In the genomic region with DNA sequence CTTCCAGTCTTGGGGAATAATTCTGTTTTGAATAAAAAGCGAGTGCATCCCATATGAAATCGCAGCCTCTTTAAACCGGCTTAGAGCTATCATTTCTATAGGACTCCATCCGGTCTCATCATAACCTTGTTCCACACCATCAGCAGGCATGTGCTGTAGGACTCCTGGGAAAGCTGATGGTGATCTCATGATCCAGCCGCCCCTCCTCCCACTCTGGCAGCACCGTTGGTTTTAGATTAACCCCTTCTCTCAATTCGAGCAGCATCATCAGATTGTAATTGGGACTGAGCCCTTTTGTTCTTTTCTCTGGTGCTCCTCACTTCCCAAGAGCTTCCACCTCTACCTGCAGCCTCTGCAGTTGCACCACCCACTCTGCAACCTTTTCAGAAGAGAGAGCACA, we compare ENCODE assay signal across 28 mouse cellular contexts. TPM values are rescaled to one million over a fixed set of nuclear protein-coding genes. Genes with fewer than 3 reads are reported as not detected.
A peak's percentile ranks its signal among the peaks of the same experiment; 100 is the strongest.
DNase-seq lines count a peak whose midpoint lies in the region; ATAC-seq and TF ChIP-seq lines count a peak whose summit lies in the region.
"Had no signal": no experiment of that assay in that cellular context is flagged by ENCODE, and none has a peak within 500 bp of the region (broad histone marks: within the 10 kb centered on the region; RNA-seq: fewer than 3 reads in every experiment).

No protein-coding gene starts in this region.

- no peaks in the 10 kb centered on the region for H3K9me3 ChIP-seq in kidney, embryonic 16.5 days (ENCODE audit: low read length)
- H3K9me3 ChIP-seq in neural tube, embryonic 14.5 days (ENCODE audit: control insufficient read depth, low read length), result no peaks in the 10 kb centered on the region
- no peaks in the 10 kb centered on the region for H3K9me3 ChIP-seq in neural tube, embryonic 15.5 days (replicated peaks)
- H3K9me3 ChIP-seq: embryonic facial prominence, embryonic 12.5 days; heart, embryonic 13.5 days; limb, embryonic 12.5 days had no signal

- TF ChIP-seq CTCF in kidney, adult 2 months (conservative IDR thresholded peaks at IDR 0.05; ENCODE audit: insufficient read depth, insufficient read length, low read depth, low read length), result no peak

- no peak overlapping the region for H3K4me3 ChIP-seq in kidney, adult 2 months (ENCODE audit: insufficient read depth, low read depth, low read length)
- H3K4me3 ChIP-seq in kidney, embryonic 16.5 days (ENCODE audit: low read length), result no peak overlapping the region
- no peak overlapping the region for H3K4me3 ChIP-seq in neural tube, embryonic 14.5 days (ENCODE audit: low read depth, low read length)
- H3K4me3 ChIP-seq in neural tube, embryonic 15.5 days (replicated peaks), result no peak overlapping the region
- H3K4me3 ChIP-seq: embryonic facial prominence, embryonic 12.5 days; heart, adult 2 months; heart, embryonic 13.5 days; limb, embryonic 12.5 days had no signal

- no peak for TF ChIP-seq POLR2A in kidney, adult 2 months (IDR thresholded peaks at IDR 0.05; ENCODE audit: low read depth, low read length)

- H3K4me2 ChIP-seq in kidney, embryonic 16.5 days (replicated peaks; ENCODE audit: low read depth, low read length), result no peak overlapping the region
- no peak overlapping the region for H3K4me2 ChIP-seq in neural tube, embryonic 14.5 days (ENCODE audit: low read depth, low read length)
- H3K4me2 ChIP-seq in neural tube, embryonic 15.5 days, result no peak overlapping the region
- H3K4me2 ChIP-seq: embryonic facial prominence, embryonic 12.5 days; heart, embryonic 13.5 days; limb, embryonic 12.5 days; liver, embryonic 11.5 days had no signal

- 64% methylated on average over 7 of the region's 7 CpGs for WGBS in kidney, adult 2 months
- WGBS in kidney, embryonic 16.5 days, result 54% methylated on average over 7 of the region's 7 CpGs
- 48% methylated on average over 7 of the region's 7 CpGs for WGBS in neural tube, embryonic 14.5 days
- WGBS in neural tube, embryonic 15.5 days, result 38% methylated on average over 7 of the region's 7 CpGs

- no peak overlapping the region for H3K9ac ChIP-seq in kidney, embryonic 16.5 days (replicated peaks; ENCODE audit: low read length)
- no peak overlapping the region for H3K9ac ChIP-seq in neural tube, embryonic 14.5 days (replicated peaks; ENCODE audit: low read depth, low read length)
- no peak overlapping the region for H3K9ac ChIP-seq in neural tube, embryonic 15.5 days (replicated peaks)
- H3K9ac ChIP-seq: embryonic facial prominence, embryonic 12.5 days; forebrain, postnatal 0 days; heart, embryonic 13.5 days; limb, embryonic 12.5 days; liver, postnatal 0 days had no signal

- H3K4me1 ChIP-seq in kidney, adult 2 months (ENCODE audit: control insufficient read depth, insufficient read depth, low read length), result peaks cover 37% of the 10 kb centered on the region; the same call in 1 of the 2 replicates
- H3K4me1 ChIP-seq in kidney, embryonic 16.5 days (ENCODE audit: insufficient read depth, low read length), result peaks cover 27% of the 10 kb centered on the region
- H3K4me1 ChIP-seq in neural tube, embryonic 14.5 days (ENCODE audit: control insufficient read depth, insufficient read depth, low read length), result peaks cover 2% of the 10 kb centered on the region; the same call in 1 of the 2 replicates
- peaks cover 21% of the 10 kb centered on the region for H3K4me1 ChIP-seq in neural tube, embryonic 15.5 days

- no peaks in the 10 kb centered on the region for H3K36me3 ChIP-seq in kidney, adult 2 months (ENCODE audit: control insufficient read depth, insufficient read depth, low read length)
- no peaks in the 10 kb centered on the region for H3K36me3 ChIP-seq in kidney, embryonic 16.5 days (ENCODE audit: insufficient read depth, low read length)
- no peaks in the 10 kb centered on the region for H3K36me3 ChIP-seq in neural tube, embryonic 14.5 days (ENCODE audit: control insufficient read depth, insufficient read depth, low read length)
- H3K36me3 ChIP-seq in neural tube, embryonic 15.5 days, result no peaks in the 10 kb centered on the region
- H3K36me3 ChIP-seq: embryonic facial prominence, embryonic 12.5 days; limb, embryonic 12.5 days had no signal

- ATAC-seq in kidney, embryonic 16.5 days (ENCODE audit: low FRiP score, low TSS enrichment), result no peak
- ATAC-seq in neural tube, embryonic 14.5 days (ENCODE audit: low read depth), result peak; percentile 51; the same call in 1 of the 2 replicates
- ATAC-seq in neural tube, embryonic 15.5 days (ENCODE audit: low FRiP score), result no peak
- ATAC-seq in activated CD4-positive, CD25-positive, alpha-beta regulatory T cell, adult 4 months, result no peak
- ATAC-seq: forebrain, postnatal 0 days; hindbrain, postnatal 0 days; intestine, embryonic 16.5 days; liver, postnatal 0 days; lung, postnatal 0 days had no signal

- peak; percentile 89 for DNase-seq in kidney, adult 2 months
- DNase-seq in kidney, postnatal 14 days, result peak; percentile 51
- no peak for DNase-seq in frontal cortex, postnatal 36 days (ENCODE audit: low spot score in 2 of 2)
- DNase-seq: adrenal gland, postnatal 14 days; cerebellum, adult 2 months; cerebellum, postnatal 25 days; forebrain, postnatal 0 days; gastrocnemius, postnatal 25 days; heart, adult 2 months; heart, postnatal 14 days; layer of hippocampus, postnatal 36 days; liver, postnatal 0 days; retina, postnatal 1 day; right cerebral cortex, postnatal 25 days; spleen, adult 18-20 months; thymus, postnatal 14 days had no signal

- no peaks in the 10 kb centered on the region for H3K27me3 ChIP-seq in kidney, adult 2 months (replicated peaks; ENCODE audit: control insufficient read depth, insufficient read depth, low read length)
- no peaks in the 10 kb centered on the region for H3K27me3 ChIP-seq in kidney, embryonic 16.5 days (ENCODE audit: insufficient read depth, low read length)
- H3K27me3 ChIP-seq in neural tube, embryonic 14.5 days (ENCODE audit: control insufficient read depth, insufficient read depth, low read length), result no peaks in the 10 kb centered on the region
- H3K27me3 ChIP-seq in neural tube, embryonic 15.5 days (replicated peaks), result no peaks in the 10 kb centered on the region
- H3K27me3 ChIP-seq: embryonic facial prominence, embryonic 12.5 days; heart, embryonic 13.5 days; limb, embryonic 12.5 days had no signal

- H3K27ac ChIP-seq in kidney, adult 2 months (ENCODE audit: insufficient read depth, low read depth, low read length), result 0 out of 2 replicates have a peak overlapping the region, but pooled peaks have one; percentile 14
- no peak overlapping the region for H3K27ac ChIP-seq in kidney, embryonic 16.5 days (ENCODE audit: low read length)
- peak overlapping the region; percentile 28; the same call in 1 of the 2 replicates for H3K27ac ChIP-seq in neural tube, embryonic 14.5 days (ENCODE audit: low read depth, low read length)
- H3K27ac ChIP-seq in neural tube, embryonic 15.5 days (replicated peaks), result no peak overlapping the region
- H3K27ac ChIP-seq: embryonic facial prominence, embryonic 12.5 days; heart, adult 2 months; hindbrain, postnatal 0 days; limb, embryonic 12.5 days; macrophage had no signal

RNA-seq across cellular contexts. Expression of a gene that starts 15.1 kb away (rescaled TPM):
- 197 and 218 TPM in 2 replicates for polyA plus RNA-seq in kidney, adult 2 months (2012; rRNA removed)
- 113 and 117 TPM in 2 replicates for polyA plus RNA-seq in kidney, embryonic 16.5 days (2015; fragmentation: Nextera tagmentation; extraction: Ambion mirVana)
- 125 and 128 TPM in 2 replicates for polyA plus RNA-seq in neural tube, embryonic 14.5 days (2014; fragmentation: Nextera tagmentation; extraction: Ambion mirVana)
- 122 and 125 TPM in 2 replicates for polyA plus RNA-seq in neural tube, embryonic 15.5 days (2015; fragmentation: Nextera tagmentation; extraction: Ambion mirVana)
- polyA plus RNA-seq in activated CD4-positive, CD25-positive, alpha-beta regulatory T cell, adult 4 months (2017; shearing (Covaris generic)), result 10 to 100 TPM; 25.9 to 33.6 TPM

RNA-seq across cellular contexts. Expression of a gene that starts 21.1 kb away (rescaled TPM):
- 38.4 and 39.2 TPM in 2 replicates for polyA plus RNA-seq in kidney, adult 2 months (2012; rRNA removed)
- 36.2 and 40.4 TPM in 2 replicates for polyA plus RNA-seq in kidney, embryonic 16.5 days (2015; fragmentation: Nextera tagmentation; extraction: Ambion mirVana)
- 63.6 and 65.0 TPM in 2 replicates for polyA plus RNA-seq in neural tube, embryonic 14.5 days (2014; fragmentation: Nextera tagmentation; extraction: Ambion mirVana)
- polyA plus RNA-seq in neural tube, embryonic 15.5 days (2015; fragmentation: Nextera tagmentation; extraction: Ambion mirVana), result 66.0 and 66.7 TPM in 2 replicates
- 10 to 100 TPM; 26.7 to 26.8 TPM for polyA plus RNA-seq in activated CD4-positive, CD25-positive, alpha-beta regulatory T cell, adult 4 months (2017; shearing (Covaris generic))

RNA-seq across cellular contexts. Expression of a gene that starts 37.4 kb away (rescaled TPM):
- 137 and 145 TPM in 2 replicates for polyA plus RNA-seq in kidney, adult 2 months (2012; rRNA removed)
- polyA plus RNA-seq in kidney, embryonic 16.5 days (2015; fragmentation: Nextera tagmentation; extraction: Ambion mirVana), result 171 and 187 TPM in 2 replicates
- polyA plus RNA-seq in neural tube, embryonic 14.5 days (2014; fragmentation: Nextera tagmentation; extraction: Ambion mirVana), result 135 and 140 TPM in 2 replicates
- polyA plus RNA-seq in neural tube, embryonic 15.5 days (2015; fragmentation: Nextera tagmentation; extraction: Ambion mirVana), result 128 and 140 TPM in 2 replicates
- polyA plus RNA-seq in activated CD4-positive, CD25-positive, alpha-beta regulatory T cell, adult 4 months (2017; shearing (Covaris generic)), result 10 to 100 TPM; 86.6 to 90.3 TPM

Comparison
In these comparisons a context has a peak if more than half of its experiments do, and no peak if none do; other contexts are left out.
1. H3K27ac ChIP-seq: peak in kidney, adult 2 months (single experiment) and neural tube, embryonic 14.5 days (single experiment); none in kidney, embryonic 16.5 days (single experiment) and neural tube, embryonic 15.5 days (single experiment).
2. DNase-seq: peak in kidney, adult 2 months (single experiment) and kidney, postnatal 14 days (single experiment); none in frontal cortex, postnatal 36 days (0 of 2).